8 mouse cellular contexts compared by ENCODE assay signal in genomic region chr13:97438692-97439091, GRCm38 (mm10).
DNase-seq lines count a peak whose midpoint lies in the region; ATAC-seq and TF ChIP-seq lines count a peak whose summit lies in the region.

No protein-coding gene starts in this region.

- no peak for TF ChIP-seq CTCF in gastrocnemius, adult 2 months (IDR thresholded peaks at IDR 0.05)

- no peaks in the 10 kb centered on the region for H3K27me3 ChIP-seq in kidney, embryonic 15.5 days
- H3K27me3 ChIP-seq in forebrain, embryonic 16.5 days (replicated peaks; ENCODE audit: control insufficient read depth, insufficient read depth, low read length) = no peaks in the 10 kb centered on the region
- H3K27me3 ChIP-seq in midbrain, embryonic 11.5 days (ENCODE audit: control insufficient read depth, insufficient read depth, low read length) = no peaks in the 10 kb centered on the region; the same call in 1 of the 2 replicates

- WGBS in kidney, embryonic 15.5 days = 35% methylated on average over 12 of the region's 12 CpGs
- WGBS in forebrain, embryonic 16.5 days = 20% methylated on average over 12 of the region's 12 CpGs
- 48% methylated on average over 12 of the region's 12 CpGs for WGBS in midbrain, embryonic 11.5 days

- H3K27ac ChIP-seq in kidney, embryonic 15.5 days = peak overlapping the region; percentile 70
- H3K27ac ChIP-seq in forebrain, embryonic 16.5 days (ENCODE audit: low read length) = no peak overlapping the region; the same call in 1 of the 2 replicates
- H3K27ac ChIP-seq in midbrain, embryonic 11.5 days (ENCODE audit: low read depth, low read length) = peak overlapping the region; percentile 49
- H3K27ac ChIP-seq in gastrocnemius, adult 2 months = no peak overlapping the region

- peak overlapping the region; percentile 4; the same call in 1 of the 2 replicates for H3K4me3 ChIP-seq in kidney, embryonic 15.5 days (replicated peaks)
- H3K4me3 ChIP-seq in forebrain, embryonic 16.5 days (replicated peaks; ENCODE audit: low read length) = no peak overlapping the region
- no peak overlapping the region for H3K4me3 ChIP-seq in midbrain, embryonic 11.5 days (ENCODE audit: low read depth, low read length)
- H3K4me3 ChIP-seq in gastrocnemius, adult 2 months = no peak overlapping the region

- no peak for ATAC-seq in kidney, embryonic 15.5 days (replicated peaks; ENCODE audit: low FRiP score)
- ATAC-seq in common myeloid progenitor, adult 5-6 weeks (replicated peaks; ENCODE audit: low read depth, poor library complexity, severe bottlenecking) = peak; percentile 30
- ATAC-seq in forebrain, embryonic 16.5 days = no peak
- no peak for ATAC-seq in midbrain, embryonic 11.5 days (ENCODE audit: low FRiP score)
- no peak for ATAC-seq in inflammation-experienced regulatory T-cells, adult 6 months

- peaks cover 78% of the 10 kb centered on the region for H3K4me1 ChIP-seq in kidney, embryonic 15.5 days
- peaks cover 54% of the 10 kb centered on the region for H3K4me1 ChIP-seq in forebrain, embryonic 16.5 days (replicated peaks; ENCODE audit: control insufficient read depth, insufficient read depth, low read length)
- peaks cover 50% of the 10 kb centered on the region for H3K4me1 ChIP-seq in midbrain, embryonic 11.5 days (ENCODE audit: control insufficient read depth, insufficient read depth, low read length)

- DNase-seq in kidney, postnatal 10 days = no peak
- DNase-seq in midbrain, embryonic 11.5 days (ENCODE audit: low spot score, missing footprints) = no peak
- no peak for DNase-seq in gastrocnemius, adult 2 months
- no peak for DNase-seq in urinary bladder, postnatal 4 days (ENCODE audit: low spot score in 2 of 2)

- no peak overlapping the region for H3K9ac ChIP-seq in kidney, embryonic 15.5 days
- H3K9ac ChIP-seq in forebrain, embryonic 16.5 days (replicated peaks; ENCODE audit: low read depth, low read length) = peak overlapping the region; percentile 40
- H3K9ac ChIP-seq in midbrain, embryonic 11.5 days (ENCODE audit: low read length) = peak overlapping the region; percentile 7; the same call in 1 of the 2 replicates

- H3K9me3 ChIP-seq in kidney, embryonic 15.5 days (replicated peaks) = no peaks in the 10 kb centered on the region
- no peaks in the 10 kb centered on the region for H3K9me3 ChIP-seq in forebrain, embryonic 16.5 days (ENCODE audit: control insufficient read depth, low read length)
- H3K9me3 ChIP-seq in midbrain, embryonic 11.5 days (ENCODE audit: control insufficient read depth, low read length) = no peaks in the 10 kb centered on the region

- H3K36me3 ChIP-seq in kidney, embryonic 15.5 days = no peaks in the 10 kb centered on the region
- H3K36me3 ChIP-seq in forebrain, embryonic 16.5 days (ENCODE audit: control insufficient read depth, insufficient read depth) = no peaks in the 10 kb centered on the region
- H3K36me3 ChIP-seq in midbrain, embryonic 11.5 days (ENCODE audit: control insufficient read depth, insufficient read depth, low read length) = no peaks in the 10 kb centered on the region

- H3K4me2 ChIP-seq in kidney, embryonic 15.5 days = peak overlapping the region; percentile 53
- H3K4me2 ChIP-seq in forebrain, embryonic 16.5 days (ENCODE audit: low read length) = peak overlapping the region; percentile 42
- peak overlapping the region; percentile 1; the same call in 1 of the 2 replicates for H3K4me2 ChIP-seq in midbrain, embryonic 11.5 days

- intact Hi-C loops in gastrocnemius, adult 2 months (cut with DNase I) = no loop called here

Comparison
In these comparisons a context has a peak if more than half of its experiments do, and no peak if none do; other contexts are left out.
1. H3K27ac ChIP-seq: peak in kidney, embryonic 15.5 days (single experiment) and midbrain, embryonic 11.5 days (single experiment); none in forebrain, embryonic 16.5 days (single experiment) and gastrocnemius, adult 2 months (single experiment).
2. H3K4me2 ChIP-seq: peak in every context shown above with its lines; median percentile 53 in kidney, embryonic 15.5 days; 42 in forebrain, embryonic 16.5 days; 1 in midbrain, embryonic 11.5 days.